In genomic region chr4:125059025-125059424, GRCm38 (mm10) we compare ENCODE assay signal across 7 mouse cellular contexts. TPM values are rescaled to one million over a fixed set of nuclear protein-coding genes. Genes with fewer than 3 reads are reported as not detected.
DNase-seq lines count a peak whose midpoint lies in the region; ATAC-seq and TF ChIP-seq lines count a peak whose summit lies in the region.

No protein-coding gene starts in this region.

- intact Hi-C loops in gastrocnemius, postnatal 36 days (cut with DNase I), result loop anchor here (2.0 kb wide), 1 partner anchor 116 kb away; no protein-coding TSS in a partner anchor
- intact Hi-C loops in left cerebral cortex, postnatal 36 days (cut with DNase I), result loop anchor here (1.0 kb wide), 1 partner anchor 116 kb away; no protein-coding TSS in a partner anchor

- peak overlapping the region; percentile 51 for H3K4me2 ChIP-seq in intestine, embryonic 15.5 days (replicated peaks)

- H3K4me3 ChIP-seq in cortical plate, adult 2 months (ENCODE audit: insufficient read depth, low read length), result no peak overlapping the region
- H3K4me3 ChIP-seq in intestine, embryonic 15.5 days (replicated peaks), result no peak overlapping the region

- no peaks in the 10 kb centered on the region for H3K9me3 ChIP-seq in intestine, embryonic 15.5 days

- H3K9ac ChIP-seq in intestine, embryonic 15.5 days, result no peak overlapping the region

- TF ChIP-seq POLR2A in cortical plate, adult 2 months (IDR thresholded peaks at IDR 0.05; ENCODE audit: extremely low read depth, insufficient read depth, low read length), result no peak

- peak; percentile 48 for DNase-seq in WW6 (ENCODE audit: low read depth, low spot score)
- DNase-seq in gastrocnemius, postnatal 36 days, result peak; percentile 28 to 35
- peak; percentile 34 to 38 for DNase-seq in left cerebral cortex, postnatal 36 days (ENCODE audit: low spot score in 2 of 2)
- DNase-seq in right cerebral cortex, postnatal 25 days, result peak; percentile 42

- H3K27me3 ChIP-seq in intestine, embryonic 15.5 days (replicated peaks), result no peaks in the 10 kb centered on the region

- 0 out of 2 replicates have a peak, but pooled peaks cover 7% of the 10 kb centered on the region for H3K36me3 ChIP-seq in intestine, embryonic 15.5 days

- WGBS in intestine, embryonic 15.5 days, result 2% methylated on average over 8 of the region's 8 CpGs

- no peak overlapping the region for H3K27ac ChIP-seq in cortical plate, adult 2 months (ENCODE audit: insufficient read depth, low read length)
- H3K27ac ChIP-seq in intestine, embryonic 15.5 days, result no peak overlapping the region

- ATAC-seq in intestine, embryonic 15.5 days, result peak; percentile 81
- peak; percentile 74 for ATAC-seq in megakaryocyte-erythroid progenitor cell, adult 5-6 weeks (replicated peaks; ENCODE audit: low FRiP score, low TSS enrichment, poor library complexity, severe bottlenecking)

- no peaks in the 10 kb centered on the region for H3K4me1 ChIP-seq in cortical plate, adult 2 months (ENCODE audit: control insufficient read depth, insufficient read depth, low read length)
- no peaks in the 10 kb centered on the region for H3K4me1 ChIP-seq in intestine, embryonic 15.5 days (replicated peaks)

- peak; percentile 94 for TF ChIP-seq CTCF in cortical plate, adult 2 months (IDR thresholded peaks at IDR 0.05; ENCODE audit: extremely low read depth, insufficient read depth, low read length)

RNA-seq across cellular contexts. Expression of gene Dnali1, which starts 6.5 kb away (rescaled TPM):
- 0.51 and 1.3 TPM in 2 replicates for polyA plus RNA-seq in cortical plate, adult 2 months (2012; rRNA removed)
- not detected for total RNA-seq in gastrocnemius, postnatal 36 days (2021)
- not detected in 2 replicates for polyA plus RNA-seq in intestine, embryonic 15.5 days (2015; fragmentation: Nextera tagmentation; extraction: Ambion mirVana)
- total RNA-seq in left cerebral cortex, postnatal 36 days (2021), result under 1 TPM in 1 of 2 experiments, not detected in 1; 0.30 TPM
- not detected in 2 replicates for total RNA-seq in megakaryocyte-erythroid progenitor cell, adult 5-6 weeks (2014; fragmentation: Nextera tagmentation)
- not detected in 2 replicates for total RNA-seq in megakaryocyte-erythroid progenitor cell, adult 5-6 weeks (2017)

RNA-seq across cellular contexts. Expression of gene Snip1, which starts 7.4 kb away (rescaled TPM):
- polyA plus RNA-seq in cortical plate, adult 2 months (2012; rRNA removed), result 10.3 and 11.0 TPM in 2 replicates
- total RNA-seq in gastrocnemius, postnatal 36 days (2021), result 1 to 10 TPM; 3.5 to 4.1 TPM
- polyA plus RNA-seq in intestine, embryonic 15.5 days (2015; fragmentation: Nextera tagmentation; extraction: Ambion mirVana), result 24.6 and 28.2 TPM in 2 replicates
- 10 to 100 TPM; 13.6 to 14.2 TPM for total RNA-seq in left cerebral cortex, postnatal 36 days (2021)
- 25.4 and 26.1 TPM in 2 replicates for total RNA-seq in megakaryocyte-erythroid progenitor cell, adult 5-6 weeks (2014; fragmentation: Nextera tagmentation)
- 32.2 and 33.6 TPM in 2 replicates for total RNA-seq in megakaryocyte-erythroid progenitor cell, adult 5-6 weeks (2017)

RNA-seq across cellular contexts. Expression of gene Meaf6, which starts 25.9 kb away (rescaled TPM):
- polyA plus RNA-seq in cortical plate, adult 2 months (2012; rRNA removed), result 101 and 104 TPM in 2 replicates
- total RNA-seq in gastrocnemius, postnatal 36 days (2021), result 10 to 100 TPM in 1 of 2 experiments, 1 to 10 TPM in 1; 7.6 to 10.5 TPM
- 47.1 and 50.8 TPM in 2 replicates for polyA plus RNA-seq in intestine, embryonic 15.5 days (2015; fragmentation: Nextera tagmentation; extraction: Ambion mirVana)
- 100 to 1,000 TPM; 123 to 140 TPM for total RNA-seq in left cerebral cortex, postnatal 36 days (2021)
- total RNA-seq in megakaryocyte-erythroid progenitor cell, adult 5-6 weeks (2014; fragmentation: Nextera tagmentation), result 31.2 and 52.8 TPM in 2 replicates
- total RNA-seq in megakaryocyte-erythroid progenitor cell, adult 5-6 weeks (2017), result 34.5 and 49.7 TPM in 2 replicates

RNA-seq across cellular contexts. Expression of gene Gnl2, which starts 42.6 kb away (rescaled TPM):
- polyA plus RNA-seq in cortical plate, adult 2 months (2012; rRNA removed), result 115 and 125 TPM in 2 replicates
- total RNA-seq in gastrocnemius, postnatal 36 days (2021), result 10 to 100 TPM; 21.3 to 31.4 TPM
- 69.3 and 73.1 TPM in 2 replicates for polyA plus RNA-seq in intestine, embryonic 15.5 days (2015; fragmentation: Nextera tagmentation; extraction: Ambion mirVana)
- 10 to 100 TPM; 52.6 to 70.9 TPM for total RNA-seq in left cerebral cortex, postnatal 36 days (2021)
- total RNA-seq in megakaryocyte-erythroid progenitor cell, adult 5-6 weeks (2014; fragmentation: Nextera tagmentation), result 98.8 and 99.5 TPM in 2 replicates
- total RNA-seq in megakaryocyte-erythroid progenitor cell, adult 5-6 weeks (2017), result 228 and 279 TPM in 2 replicates
